Mouse (Mus musculus): Measurements from ENCODE around the gene Rbpj. TPM values are rescaled to one million over a fixed set of nuclear protein-coding genes. Genes with fewer than 3 reads are reported as not detected.
A peak's percentile ranks its signal among the peaks of the same experiment; 100 is the strongest.

Gene Rbpj
- total and polyA plus RNA-seq, 3 experiments: 40.5 to 62.8 (median 61.3) TPM

DNA sequence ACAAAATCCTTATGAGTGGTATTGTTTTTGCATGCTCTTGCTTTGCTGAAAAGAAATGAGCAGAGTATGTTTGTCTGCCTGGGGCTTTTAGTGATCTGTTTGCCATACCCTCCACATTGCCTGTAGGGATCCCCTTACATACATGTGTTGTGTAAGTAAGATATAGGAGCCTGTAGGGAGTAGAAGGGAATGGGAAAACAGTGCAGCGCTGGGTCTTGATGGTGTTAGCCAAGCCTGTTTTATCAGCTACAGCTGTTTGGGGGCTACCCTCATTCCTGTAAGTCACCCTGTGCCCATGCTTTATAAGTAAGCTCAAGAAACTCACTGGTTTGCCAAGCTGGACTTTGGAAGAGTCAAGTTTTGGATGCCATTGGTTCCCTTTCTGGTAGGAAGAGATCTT, 152.9 kb downstream of the Rbpj start:
- Histone ChIP-seq H3K27me3 (replicated peaks) (no peaks in the 10 kb centered on the region), H3K9me3 (replicated peaks; ENCODE audit: low read length) (peaks cover 5% of the 10 kb centered on the region), H3K36me3 (replicated peaks in 1 of 2; ENCODE audit: control insufficient read depth in 1 of 2, insufficient read depth in 1 of 2, low read length in 1 of 2) (peaks cover 8 to 55% of the 10 kb centered on the region in 2 experiments), H3K79me2 (replicated peaks; ENCODE audit: control insufficient read depth, extremely low read depth, insufficient read depth, poor library complexity, severe bottlenecking) (peaks cover 76% of the 10 kb centered on the region), H3K9ac (ENCODE audit: insufficient read depth, low read depth) (no peak overlapping the region), H3K4me3 (replicated peaks in 1 of 3; ENCODE audit: low read depth in 2 of 3, low read length in 2 of 3, poor library complexity in 1 of 3) (no peak overlapping the region), H3K4me1 (ENCODE audit: control insufficient read depth in 1 of 2, insufficient read depth in 2 of 2) (peaks cover 0 to 27% of the 10 kb centered on the region in 2 experiments; a peak in 2 of 4 replicates), H3K27ac (ENCODE audit: insufficient read depth, low read depth) (no peak overlapping the region), H3K4me2 (ENCODE audit: insufficient read depth, low read depth, poor library complexity, severe bottlenecking) (no peak overlapping the region)
- DNase-seq (ENCODE audit: extremely low read depth): no peak
- dilution Hi-C loops (cut with MboI; ENCODE audit: extremely low pct_ligation_motif_present, extremely low pct_unique_long_range_greater_than_20kb, low sequenced_read_pairs) (no loop called here), in situ Hi-C loops (cut with MboI; ENCODE audit: low pct_ligation_motif_present, low pct_unique_long_range_greater_than_20kb, low sequenced_read_pairs) (no loop called here)
- TF ChIP-seq TBP (conservative IDR thresholded peaks at IDR 0.05; ENCODE audit: low read depth, low read length) (no peak), MAX (IDR thresholded peaks at IDR 0.05; ENCODE audit: low read length) (no peak), JUN (IDR thresholded peaks at IDR 0.05; ENCODE audit: insufficient read depth, low read depth, low read length) (no peak)

DNA sequence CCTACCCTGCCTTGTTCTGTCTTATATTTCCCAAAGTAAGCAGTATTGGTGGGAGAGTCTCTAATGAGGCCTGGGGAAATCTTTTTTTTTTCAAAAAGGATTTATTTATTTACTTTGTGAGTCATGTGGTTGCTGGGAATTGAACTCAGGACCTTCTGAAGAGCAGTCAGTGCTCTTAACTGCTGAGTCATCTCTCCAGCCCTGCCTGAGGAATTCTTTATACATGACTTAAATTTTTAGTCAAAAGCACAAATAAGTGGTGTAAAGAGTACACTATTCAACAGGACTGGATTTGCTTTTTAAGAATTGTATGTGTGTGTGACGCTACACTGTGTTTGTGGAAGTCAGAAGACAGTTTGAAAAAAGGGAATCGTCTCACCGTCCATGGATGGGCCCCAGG, 166.1 kb downstream of the Rbpj start:
- Histone ChIP-seq H3K4me2 (ENCODE audit: insufficient read depth, low read depth, poor library complexity, severe bottlenecking) (no peak overlapping the region), H3K9me3 (replicated peaks; ENCODE audit: low read length) (no peaks in the 10 kb centered on the region), H3K36me3 (replicated peaks in 1 of 2; ENCODE audit: control insufficient read depth in 1 of 2, insufficient read depth in 1 of 2, low read length in 1 of 2) (peaks cover 14 to 47% of the 10 kb centered on the region in 2 experiments), H3K4me1 (ENCODE audit: control insufficient read depth in 1 of 2, insufficient read depth in 2 of 2) (peaks cover 0 to 29% of the 10 kb centered on the region in 2 experiments; a peak in 2 of 4 replicates), H3K27me3 (replicated peaks) (no peaks in the 10 kb centered on the region), H3K79me2 (replicated peaks; ENCODE audit: control insufficient read depth, extremely low read depth, insufficient read depth, poor library complexity, severe bottlenecking) (peaks cover 23% of the 10 kb centered on the region), H3K27ac (ENCODE audit: insufficient read depth, low read depth) (no peak overlapping the region), H3K9ac (ENCODE audit: insufficient read depth, low read depth) (no peak overlapping the region), H3K4me3 (replicated peaks in 1 of 3; ENCODE audit: low read depth in 2 of 3, low read length in 2 of 3, poor library complexity in 1 of 3) (no peak overlapping the region)
- dilution Hi-C loops (cut with MboI; ENCODE audit: extremely low pct_ligation_motif_present, extremely low pct_unique_long_range_greater_than_20kb, low sequenced_read_pairs) (no loop called here), in situ Hi-C loops (cut with MboI; ENCODE audit: low pct_ligation_motif_present, low pct_unique_long_range_greater_than_20kb, low sequenced_read_pairs) (no loop called here)
- 0 out of 2 replicates have a peak, but pooled peaks have one; percentile 47 for TF ChIP-seq MAFK (IDR thresholded peaks at IDR 0.05; ENCODE audit: insufficient replicate concordance, low read length)
- TF ChIP-seq NELFE (IDR thresholded peaks at IDR 0.05; ENCODE audit: low read depth, low read length): no peak
- TF ChIP-seq TBP (conservative IDR thresholded peaks at IDR 0.05; ENCODE audit: low read depth, low read length): no peak
- DNase-seq (ENCODE audit: extremely low read depth): no peak

GRCm38 (mm10) chr5:53636795-53637194, 170.8 kb downstream of the Rbpj start:
- TF ChIP-seq MAZ (IDR thresholded peaks at IDR 0.05; ENCODE audit: low read depth, low read length) (no peak), UBTF (IDR thresholded peaks at IDR 0.05; ENCODE audit: low read depth, low read length) (no peak), TBP (conservative IDR thresholded peaks at IDR 0.05; ENCODE audit: low read depth, low read length) (no peak), ZMIZ1 (IDR thresholded peaks at IDR 0.05; ENCODE audit: low read depth, low read length) (no peak), HCFC1 (IDR thresholded peaks at IDR 0.05; ENCODE audit: low read depth, low read length) (no peak), ZNF384 (IDR thresholded peaks at IDR 0.05; ENCODE audit: low read depth, low read length) (no peak), CHD1 (IDR thresholded peaks at IDR 0.05; ENCODE audit: low read depth, low read length) (no peak), ZC3H11A (IDR thresholded peaks at IDR 0.05; ENCODE audit: low read depth, low read length) (no peak), POLR2A (IDR thresholded peaks at IDR 0.05; ENCODE audit: low read depth, low read length) (no peak), MEF2A (IDR thresholded peaks at IDR 0.05; ENCODE audit: borderline replicate concordance, low read depth, low read length) (no peak), RAD21 (IDR thresholded peaks at IDR 0.05; ENCODE audit: low read depth, low read length) (no peak), TCF12 (IDR thresholded peaks at IDR 0.05; ENCODE audit: low read depth, low read length) (no peak), PAX5 (IDR thresholded peaks at IDR 0.05; ENCODE audit: low read length) (no peak), USF2 (conservative IDR thresholded peaks at IDR 0.05; ENCODE audit: low read depth, low read length) (no peak), JUN (IDR thresholded peaks at IDR 0.05; ENCODE audit: insufficient read depth, low read depth, low read length) (no peak), MAX (IDR thresholded peaks at IDR 0.05; ENCODE audit: low read length) (no peak)
- H3K4me2 ChIP-seq (ENCODE audit: insufficient read depth, low read depth, poor library complexity, severe bottlenecking): no peak overlapping the region
- H3K4me3 ChIP-seq (replicated peaks in 1 of 3; ENCODE audit: low read depth in 2 of 3, low read length in 2 of 3, poor library complexity in 1 of 3): no peak overlapping the region
- in situ Hi-C loops (cut with MboI; ENCODE audit: low pct_ligation_motif_present, low pct_unique_long_range_greater_than_20kb, low sequenced_read_pairs): no loop called here
- H3K9me3 ChIP-seq (replicated peaks; ENCODE audit: low read length): no peaks in the 10 kb centered on the region
- dilution Hi-C loops (cut with MboI; ENCODE audit: extremely low pct_ligation_motif_present, extremely low pct_unique_long_range_greater_than_20kb, low sequenced_read_pairs): no loop called here
- peaks cover 20 to 59% of the 10 kb centered on the region in 2 experiments for H3K36me3 ChIP-seq (replicated peaks in 1 of 2; ENCODE audit: control insufficient read depth in 1 of 2, insufficient read depth in 1 of 2, low read length in 1 of 2)
- H3K79me2 ChIP-seq (replicated peaks; ENCODE audit: control insufficient read depth, extremely low read depth, insufficient read depth, poor library complexity, severe bottlenecking): peaks cover 21% of the 10 kb centered on the region
- H3K4me1 ChIP-seq (ENCODE audit: control insufficient read depth in 1 of 2, insufficient read depth in 2 of 2): peaks cover 0 to 23% of the 10 kb centered on the region in 2 experiments; a peak in 2 of 4 replicates
- H3K9ac ChIP-seq (ENCODE audit: insufficient read depth, low read depth): no peak overlapping the region
- DNase-seq (ENCODE audit: extremely low read depth): no peak
- H3K27me3 ChIP-seq (replicated peaks): no peaks in the 10 kb centered on the region
- H3K27ac ChIP-seq (ENCODE audit: insufficient read depth, low read depth): no peak overlapping the region
